Mouse (Mus musculus): ENCODE results near the gene Pitpnm2. TPM values are rescaled to one million over a fixed set of nuclear protein-coding genes. Genes with fewer than 3 reads are reported as not detected.

Pitpnm2 gene
- polyA plus RNA-seq, 1 experiment: 19.6 TPM

GRCm38 (mm10) chr5:124079880-124080279 is 169.7 kb downstream of the Pitpnm2 start:
- Histone ChIP-seq H3K27ac (ENCODE audit: insufficient read depth, low read depth, low read length) (peak overlapping the region; percentile 23; the same call in 1 of the 2 replicates), H3K36me3 (ENCODE audit: control insufficient read depth, insufficient read depth, low read length) (no peaks in the 10 kb centered on the region), H3K4me3 (ENCODE audit: low read depth, low read length) (no peak overlapping the region), H3K27me3 (ENCODE audit: control insufficient read depth, insufficient read depth, low read length) (no peaks in the 10 kb centered on the region), H3K4me1 (ENCODE audit: control insufficient read depth, insufficient read depth, insufficient read length, low read length) (peaks cover 50% of the 10 kb centered on the region)
- TF ChIP-seq CTCF (IDR thresholded peaks at IDR 0.05; ENCODE audit: extremely low read depth, insufficient read length, insufficient replicate concordance, low read depth, low read length) (no peak), POLR2A (IDR thresholded peaks at IDR 0.05; ENCODE audit: low read depth, low read length) (no peak)
- WGBS: 90% methylated on average over 17 of the region's 17 CpGs

DNA sequence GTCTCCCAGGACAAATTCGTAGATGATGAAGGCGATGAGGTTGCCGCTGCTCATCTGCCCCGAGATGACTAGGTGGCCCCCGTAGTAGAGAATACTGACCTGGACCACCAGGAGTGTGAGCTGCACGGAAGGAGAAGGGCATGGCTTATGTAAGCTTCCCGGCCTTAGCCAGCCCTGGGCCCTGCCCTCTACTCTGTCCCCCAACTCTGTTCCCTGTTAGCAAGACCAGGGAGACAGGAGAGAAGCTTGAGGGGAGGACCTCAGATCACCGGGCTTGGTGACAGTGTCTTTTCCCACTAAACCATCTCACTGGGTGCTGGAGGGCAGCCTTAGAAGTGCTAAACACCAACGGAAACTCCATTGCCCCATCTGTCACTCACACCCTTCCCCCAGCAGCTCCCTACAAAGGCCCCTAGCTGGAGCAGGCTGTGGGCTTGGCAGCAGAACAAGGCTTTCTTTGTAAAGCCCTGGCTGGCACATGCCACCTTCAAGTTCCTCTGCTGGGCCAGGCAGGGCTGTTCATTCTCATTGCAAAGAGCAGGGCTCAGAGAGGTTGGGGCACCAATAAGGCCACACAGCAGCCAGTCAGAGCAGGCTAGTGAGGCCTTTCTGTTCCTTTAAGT is 170.7 kb downstream of the Pitpnm2 start:
- TF ChIP-seq CTCF (IDR thresholded peaks at IDR 0.05; ENCODE audit: extremely low read depth, insufficient read length, insufficient replicate concordance, low read depth, low read length) (no peak), POLR2A (IDR thresholded peaks at IDR 0.05; ENCODE audit: low read depth, low read length) (no peak)
- H3K4me1 ChIP-seq (ENCODE audit: control insufficient read depth, insufficient read depth, insufficient read length, low read length): peaks cover 47% of the 10 kb centered on the region
- H3K4me3 ChIP-seq (ENCODE audit: low read depth, low read length): no peak overlapping the region
- H3K27me3 ChIP-seq (ENCODE audit: control insufficient read depth, insufficient read depth, low read length): no peaks in the 10 kb centered on the region
- peak overlapping the region; percentile 25; the same call in 1 of the 2 replicates for H3K27ac ChIP-seq (ENCODE audit: insufficient read depth, low read depth, low read length)
- no peaks in the 10 kb centered on the region for H3K36me3 ChIP-seq (ENCODE audit: control insufficient read depth, insufficient read depth, low read length)
- WGBS: 54% methylated on average over 9 of the region's 9 CpGs

GRCm38 (mm10) chr5:124077856-124078460 is 171.6 kb downstream of the Pitpnm2 start:
- TF ChIP-seq POLR2A (IDR thresholded peaks at IDR 0.05; ENCODE audit: low read depth, low read length) (no peak), CTCF (IDR thresholded peaks at IDR 0.05; ENCODE audit: extremely low read depth, insufficient read length, insufficient replicate concordance, low read depth, low read length) (no peak)
- no peaks in the 10 kb centered on the region for H3K36me3 ChIP-seq (ENCODE audit: control insufficient read depth, insufficient read depth, low read length)
- H3K27me3 ChIP-seq (ENCODE audit: control insufficient read depth, insufficient read depth, low read length): no peaks in the 10 kb centered on the region
- 69% methylated on average over 6 of the region's 6 CpGs for WGBS
- no peak overlapping the region for H3K4me3 ChIP-seq (ENCODE audit: low read depth, low read length)
- H3K27ac ChIP-seq (ENCODE audit: insufficient read depth, low read depth, low read length): peak overlapping the region; percentile 18; the same call in 1 of the 2 replicates
- H3K4me1 ChIP-seq (ENCODE audit: control insufficient read depth, insufficient read depth, insufficient read length, low read length): peaks cover 38% of the 10 kb centered on the region

- Histone ChIP-seq H3K27me3 (ENCODE audit: control insufficient read depth, insufficient read depth, low read length) (no peaks in the 10 kb centered on the region), H3K27ac (ENCODE audit: insufficient read depth, low read depth, low read length) (peak overlapping the region; percentile 77; the same call in 1 of the 2 replicates), H3K4me1 (ENCODE audit: control insufficient read depth, insufficient read depth, insufficient read length, low read length) (peaks cover 31% of the 10 kb centered on the region), H3K36me3 (ENCODE audit: control insufficient read depth, insufficient read depth, low read length) (no peaks in the 10 kb centered on the region), H3K4me3 (ENCODE audit: low read depth, low read length) (no peak overlapping the region)
- TF ChIP-seq CTCF (IDR thresholded peaks at IDR 0.05; ENCODE audit: extremely low read depth, insufficient read length, insufficient replicate concordance, low read depth, low read length) (no peak), POLR2A (IDR thresholded peaks at IDR 0.05; ENCODE audit: low read depth, low read length) (no peak)
- 87% methylated on average over 13 of the region's 13 CpGs for WGBS
These were observed 172.3 kb downstream of the Pitpnm2 start for GRCm38 (mm10) chr5:124077241-124077640.

- Histone ChIP-seq H3K27me3 (ENCODE audit: control insufficient read depth, insufficient read depth, low read length) (no peaks in the 10 kb centered on the region), H3K36me3 (ENCODE audit: control insufficient read depth, insufficient read depth, low read length) (0 out of 2 replicates have a peak, but pooled peaks cover 3% of the 10 kb centered on the region), H3K4me1 (ENCODE audit: control insufficient read depth, insufficient read depth, insufficient read length, low read length) (peaks cover 27% of the 10 kb centered on the region), H3K4me3 (ENCODE audit: low read depth, low read length) (no peak overlapping the region), H3K27ac (ENCODE audit: insufficient read depth, low read depth, low read length) (peak overlapping the region; percentile 77)
- WGBS: 27% methylated on average over 9 of the region's 9 CpGs
- TF ChIP-seq CTCF (IDR thresholded peaks at IDR 0.05; ENCODE audit: extremely low read depth, insufficient read length, insufficient replicate concordance, low read depth, low read length): no peak
- TF ChIP-seq POLR2A (IDR thresholded peaks at IDR 0.05; ENCODE audit: low read depth, low read length): no peak; the same call in 1 of the 2 replicates
These were observed 173.0 kb downstream of the Pitpnm2 start for GRCm38 (mm10) chr5:124076559-124076958.

GRCm38 (mm10) chr5:124075716-124076115 is 173.8 kb downstream of the Pitpnm2 start:
- TF ChIP-seq POLR2A (IDR thresholded peaks at IDR 0.05; ENCODE audit: low read depth, low read length): no peak
- no peak for TF ChIP-seq CTCF (IDR thresholded peaks at IDR 0.05; ENCODE audit: extremely low read depth, insufficient read length, insufficient replicate concordance, low read depth, low read length)
- WGBS: 71% methylated on average over 9 of the region's 9 CpGs

DNA sequence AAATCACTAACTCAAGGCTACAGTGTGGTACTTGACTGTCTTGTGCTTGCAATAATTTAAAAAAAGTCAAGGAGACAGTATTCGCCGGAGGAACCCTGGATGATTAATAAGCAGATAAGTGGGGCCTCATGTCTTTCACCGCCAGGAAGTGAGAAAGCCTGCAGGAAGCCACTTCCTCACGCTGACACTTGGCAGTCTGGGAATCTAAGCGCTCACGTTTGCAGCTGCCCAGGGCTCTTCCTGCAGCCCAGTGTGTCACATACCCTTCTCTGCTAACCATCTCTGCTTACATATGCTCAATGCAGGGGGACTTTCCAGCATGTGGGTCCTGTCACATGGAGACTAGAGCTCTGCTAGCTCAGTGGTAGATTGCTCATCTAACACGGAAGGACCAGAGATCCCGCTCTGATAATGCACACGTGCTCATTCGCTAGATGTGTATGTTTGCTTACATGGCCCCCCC is 174.7 kb downstream of the Pitpnm2 start:
- H3K4me1 ChIP-seq (ENCODE audit: control insufficient read depth, insufficient read depth, insufficient read length, low read length): peaks cover 39% of the 10 kb centered on the region
- H3K27ac ChIP-seq (ENCODE audit: insufficient read depth, low read depth, low read length): no peak overlapping the region

More at GRCm38 (mm10) chr5:124075716-124076115, 173.8 kb downstream of the Pitpnm2 start:
- no peaks in the 10 kb centered on the region for H3K27me3 ChIP-seq (ENCODE audit: control insufficient read depth, insufficient read depth, low read length)
- peak overlapping the region; percentile 77 for H3K27ac ChIP-seq (ENCODE audit: insufficient read depth, low read depth, low read length)
- 0 out of 2 replicates have a peak, but pooled peaks cover 3% of the 10 kb centered on the region for H3K36me3 ChIP-seq (ENCODE audit: control insufficient read depth, insufficient read depth, low read length)
- peaks cover 33% of the 10 kb centered on the region for H3K4me1 ChIP-seq (ENCODE audit: control insufficient read depth, insufficient read depth, insufficient read length, low read length)
- H3K4me3 ChIP-seq (ENCODE audit: low read depth, low read length): peak overlapping the region; percentile 4; the same call in 1 of the 2 replicates

More for the DNA sequence above, 174.7 kb downstream of the Pitpnm2 start:
- H3K4me3 ChIP-seq (ENCODE audit: low read depth, low read length): no peak overlapping the region
- 29% methylated on average over 10 of the region's 10 CpGs for WGBS
- H3K27me3 ChIP-seq (ENCODE audit: control insufficient read depth, insufficient read depth, low read length): no peaks in the 10 kb centered on the region
- 0 out of 2 replicates have a peak, but pooled peaks cover 3% of the 10 kb centered on the region for H3K36me3 ChIP-seq (ENCODE audit: control insufficient read depth, insufficient read depth, low read length)
- TF ChIP-seq CTCF (IDR thresholded peaks at IDR 0.05; ENCODE audit: extremely low read depth, insufficient read length, insufficient replicate concordance, low read depth, low read length) (no peak), POLR2A (IDR thresholded peaks at IDR 0.05; ENCODE audit: low read depth, low read length) (no peak)
